Mouse (Mus musculus): ENCODE measurements around the gene Ccdc51. TPM values are rescaled to one million over a fixed set of nuclear protein-coding genes. Genes with fewer than 3 reads are reported as not detected.

Gene Ccdc51
- polyA plus RNA-seq, 1 experiment = 7.7 TPM

GRCm38 (mm10) chr9:109080516-109080915 is 1.8 kb upstream of the Ccdc51 start:
- H3K4me3 ChIP-seq (replicated peaks; ENCODE audit: insufficient read depth, low read depth, low read length) = no peak overlapping the region
- H3K27ac ChIP-seq (ENCODE audit: insufficient read depth, low read length) = no peak overlapping the region
- no peak for DNase-seq
- peaks cover 3% of the 10 kb centered on the region; the same call in 1 of the 2 replicates for H3K4me1 ChIP-seq (ENCODE audit: control insufficient read depth, insufficient read depth, low read length)
- no peak for TF ChIP-seq CTCF (IDR thresholded peaks at IDR 0.05; ENCODE audit: borderline replicate concordance, insufficient read depth, low read depth, low read length)
- TF ChIP-seq POLR2A (IDR thresholded peaks at IDR 0.05; ENCODE audit: borderline replicate concordance, insufficient read depth, low read length) = no peak
- no peaks in the 10 kb centered on the region for H3K27me3 ChIP-seq (ENCODE audit: control insufficient read depth, insufficient read depth, low read length)
- WGBS = 90% methylated on average over 3 of the region's 3 CpGs

- no peak overlapping the region; the same call in 1 of the 2 replicates for H3K27ac ChIP-seq (ENCODE audit: insufficient read depth, low read length)
- peak overlapping the region; percentile 71 for H3K4me3 ChIP-seq (replicated peaks; ENCODE audit: insufficient read depth, low read depth, low read length)
- TF ChIP-seq POLR2A (IDR thresholded peaks at IDR 0.05; ENCODE audit: borderline replicate concordance, insufficient read depth, low read length) (no peak), CTCF (IDR thresholded peaks at IDR 0.05; ENCODE audit: borderline replicate concordance, insufficient read depth, low read depth, low read length) (no peak)
- 3% methylated on average over 11 of the region's 11 CpGs for WGBS
- H3K4me1 ChIP-seq (ENCODE audit: control insufficient read depth, insufficient read depth, low read length) = peaks cover 3% of the 10 kb centered on the region; the same call in 1 of the 2 replicates
- DNase-seq = no peak
- no peaks in the 10 kb centered on the region for H3K27me3 ChIP-seq (ENCODE audit: control insufficient read depth, insufficient read depth, low read length)
Measured at GRCm38 (mm10) chr9:109081749-109082123, 557 bp upstream of the Ccdc51 start.

GRCm38 (mm10) chr9:109084922-109085321 is 2.6 kb downstream of the Ccdc51 start:
- Histone ChIP-seq H3K27me3 (ENCODE audit: control insufficient read depth, insufficient read depth, low read length) (no peaks in the 10 kb centered on the region), H3K4me1 (ENCODE audit: control insufficient read depth, insufficient read depth, low read length) (peaks cover 3% of the 10 kb centered on the region; the same call in 1 of the 2 replicates), H3K27ac (ENCODE audit: insufficient read depth, low read length) (no peak overlapping the region), H3K4me3 (replicated peaks; ENCODE audit: insufficient read depth, low read depth, low read length) (no peak overlapping the region)
- 21% methylated on average over 2 of the region's 2 CpGs for WGBS
- no peak for DNase-seq
- TF ChIP-seq CTCF (IDR thresholded peaks at IDR 0.05; ENCODE audit: borderline replicate concordance, insufficient read depth, low read depth, low read length) = peak; percentile 46; the same call in 1 of the 2 replicates
- no peak for TF ChIP-seq POLR2A (IDR thresholded peaks at IDR 0.05; ENCODE audit: borderline replicate concordance, insufficient read depth, low read length)

- DNase-seq = peak; percentile 40 to 49
- TF ChIP-seq POLR2A (IDR thresholded peaks at IDR 0.05; ENCODE audit: borderline replicate concordance, insufficient read depth, low read length) = no peak
- peak; percentile 39; the same call in 1 of the 2 replicates for TF ChIP-seq CTCF (IDR thresholded peaks at IDR 0.05; ENCODE audit: borderline replicate concordance, insufficient read depth, low read depth, low read length)
- 9% methylated on average over 5 of the region's 5 CpGs for WGBS
Measured at GRCm38 (mm10) chr9:109087987-109088386, 5.7 kb downstream of the Ccdc51 start.

GRCm38 (mm10) chr9:109090446-109090845 is 8.2 kb downstream of the Ccdc51 start:
- Histone ChIP-seq H3K4me3 (replicated peaks; ENCODE audit: insufficient read depth, low read depth, low read length) (no peak overlapping the region), H3K4me1 (ENCODE audit: control insufficient read depth, insufficient read depth, low read length) (no peaks in the 10 kb centered on the region), H3K27me3 (ENCODE audit: control insufficient read depth, insufficient read depth, low read length) (no peaks in the 10 kb centered on the region), H3K27ac (ENCODE audit: insufficient read depth, low read length) (no peak overlapping the region)
- DNase-seq = no peak
- TF ChIP-seq CTCF (IDR thresholded peaks at IDR 0.05; ENCODE audit: borderline replicate concordance, insufficient read depth, low read depth, low read length) = no peak
- 47% methylated on average over 15 of the region's 15 CpGs for WGBS

More at GRCm38 (mm10) chr9:109087987-109088386, 5.7 kb downstream of the Ccdc51 start:
- Histone ChIP-seq H3K27me3 (ENCODE audit: control insufficient read depth, insufficient read depth, low read length) (no peaks in the 10 kb centered on the region), H3K4me3 (replicated peaks; ENCODE audit: insufficient read depth, low read depth, low read length) (no peak overlapping the region), H3K4me1 (ENCODE audit: control insufficient read depth, insufficient read depth, low read length) (peaks cover 2% of the 10 kb centered on the region; the same call in 1 of the 2 replicates), H3K27ac (ENCODE audit: insufficient read depth, low read length) (no peak overlapping the region)

- H3K4me3 ChIP-seq (replicated peaks; ENCODE audit: insufficient read depth, low read depth, low read length) = no peak overlapping the region
Measured at GRCm38 (mm10) chr9:109091802-109092201, 9.5 kb downstream of the Ccdc51 start.

GRCm38 (mm10) chr9:109092799-109093198 is 10.5 kb downstream of the Ccdc51 start:
- no peaks in the 10 kb centered on the region for H3K4me1 ChIP-seq (ENCODE audit: control insufficient read depth, insufficient read depth, low read length)
- no peak overlapping the region for H3K27ac ChIP-seq (ENCODE audit: insufficient read depth, low read length)
- no peak for DNase-seq
- TF ChIP-seq CTCF (IDR thresholded peaks at IDR 0.05; ENCODE audit: borderline replicate concordance, insufficient read depth, low read depth, low read length) = no peak
- no peak for TF ChIP-seq POLR2A (IDR thresholded peaks at IDR 0.05; ENCODE audit: borderline replicate concordance, insufficient read depth, low read length)
- 55% methylated on average over 6 of the region's 6 CpGs for WGBS
- no peak overlapping the region for H3K4me3 ChIP-seq (replicated peaks; ENCODE audit: insufficient read depth, low read depth, low read length)
- no peaks in the 10 kb centered on the region for H3K27me3 ChIP-seq (ENCODE audit: control insufficient read depth, insufficient read depth, low read length)

More at GRCm38 (mm10) chr9:109091802-109092201, 9.5 kb downstream of the Ccdc51 start:
- 84% methylated on average over 8 of the region's 8 CpGs for WGBS
- TF ChIP-seq CTCF (IDR thresholded peaks at IDR 0.05; ENCODE audit: borderline replicate concordance, insufficient read depth, low read depth, low read length) (no peak), POLR2A (IDR thresholded peaks at IDR 0.05; ENCODE audit: borderline replicate concordance, insufficient read depth, low read length) (no peak)
- Histone ChIP-seq H3K27ac (ENCODE audit: insufficient read depth, low read length) (no peak overlapping the region), H3K4me1 (ENCODE audit: control insufficient read depth, insufficient read depth, low read length) (no peaks in the 10 kb centered on the region), H3K27me3 (ENCODE audit: control insufficient read depth, insufficient read depth, low read length) (no peaks in the 10 kb centered on the region)
- DNase-seq = no peak

GRCm38 (mm10) chr9:109093786-109094552 is 11.7 kb downstream of the Ccdc51 start:
- H3K4me3 ChIP-seq (replicated peaks; ENCODE audit: insufficient read depth, low read depth, low read length) = no peak overlapping the region
- WGBS = 34% methylated on average over 11 of the region's 11 CpGs
- TF ChIP-seq POLR2A (IDR thresholded peaks at IDR 0.05; ENCODE audit: borderline replicate concordance, insufficient read depth, low read length) (no peak), CTCF (IDR thresholded peaks at IDR 0.05; ENCODE audit: borderline replicate concordance, insufficient read depth, low read depth, low read length) (no peak)

More at GRCm38 (mm10) chr9:109093786-109094552, 11.7 kb downstream of the Ccdc51 start:
- no peak for DNase-seq
- no peaks in the 10 kb centered on the region for H3K27me3 ChIP-seq (ENCODE audit: control insufficient read depth, insufficient read depth, low read length)
- no peak overlapping the region for H3K27ac ChIP-seq (ENCODE audit: insufficient read depth, low read length)
- no peaks in the 10 kb centered on the region for H3K4me1 ChIP-seq (ENCODE audit: control insufficient read depth, insufficient read depth, low read length)
